Mouse (Mus musculus) embryonic facial prominence, embryonic 10.5 days (tissue): ENCODE measurements around the gene Nup210l. TPM values are rescaled to one million over a fixed set of nuclear protein-coding genes. Genes with fewer than 3 reads are reported as not detected.
A peak's percentile ranks its signal among the peaks of the same experiment; 100 is the strongest.

Experiments used
- DNase-seq: peaks from one replicate; pipeline ENCODE4 v3.0.0-alpha.2; 2017; ENCODE audit warnings: low spot score
- H3K27ac ChIP-seq: fragments of 300-500 bp; sonication (generic); replicated peaks from 2 replicates; pipeline ENCODE4 v1.5.1; 2016; ENCODE audit warnings: mild to moderate bottlenecking
- H3K27me3 ChIP-seq: fragments of 300-500 bp; sonication (generic); replicated peaks from 2 replicates; pipeline ENCODE4 v1.6.1; 2016; ENCODE audit warnings: low read depth, mild to moderate bottlenecking; ENCODE audit not compliant: poor library complexity, severe bottlenecking
- H3K36me3 ChIP-seq: fragments of 300-500 bp; sonication (generic); replicated peaks from 2 replicates; pipeline ENCODE4 v1.6.1; 2016; ENCODE audit warnings: mild to moderate bottlenecking, moderate library complexity
- H3K4me1 ChIP-seq: fragments of 300-500 bp; sonication (generic); 2 replicates; pipeline ENCODE4 v1.6.1; 2016
- H3K4me3 ChIP-seq: fragments of 300-500 bp; sonication (generic); 2 replicates; pipeline ENCODE4 v1.5.1; 2016; ENCODE audit warnings: mild to moderate bottlenecking, moderate library complexity
- H3K9me3 ChIP-seq: fragments of 300-500 bp; sonication (generic); 2 replicates; pipeline ENCODE4 v1.6.1; 2016; ENCODE audit warnings: mild to moderate bottlenecking
- WGBS: fragments of 180-500 bp; shearing (Covaris S2); methylation state at CpG from one replicate; pipeline ENCODE4 v1.1.7; 2016; 5-methylcytosine and 5-hydroxymethylcytosine counted together
- polyA plus RNA-seq: library from polyadenylated mRNA; unstranded; fragments of >200 nt; fragmentation: Nextera tagmentation; extraction: Ambion mirVana; gene quantifications from 2 replicates; pipeline ENCODE4 v1.2.1, GENCODE M21; 2016

The Nup210l gene
- polyA plus RNA-seq: 0.55 and 0.59 TPM in 2 replicates

GRCm38 (mm10) chr3:90103938-90104337 is at the start of gene Nup210l:
Gene Nup210l (plus strand): TSS chr3:90104132.
- no peaks in the 10 kb centered on the region for H3K4me1 ChIP-seq
- H3K27ac ChIP-seq: no peak within 1 kb of the TSS
- 82% methylated on average over 13 of the region's 13 CpGs for WGBS
- peaks cover 45% of the 10 kb centered on the region for H3K36me3 ChIP-seq
- H3K27me3 ChIP-seq: no peaks in the 10 kb centered on the region
- H3K4me3 ChIP-seq: no peak within 1 kb of the TSS
- H3K9me3 ChIP-seq: no peaks in the 10 kb centered on the region
- DNase-seq: no peak

GRCm38 (mm10) chr3:90061549-90061948 is 42.4 kb upstream of the Nup210l start:
- H3K27me3 ChIP-seq: no peaks in the 10 kb centered on the region
- DNase-seq: no peak
- WGBS: 92% methylated on average over 6 of the region's 6 CpGs
- H3K4me3 ChIP-seq: no peak overlapping the region
- peaks cover 96% of the 10 kb centered on the region for H3K36me3 ChIP-seq
- no peak overlapping the region for H3K27ac ChIP-seq
- no peaks in the 10 kb centered on the region for H3K4me1 ChIP-seq
- no peaks in the 10 kb centered on the region for H3K9me3 ChIP-seq

- Histone ChIP-seq H3K36me3 (peaks cover 90% of the 10 kb centered on the region), H3K4me1 (no peaks in the 10 kb centered on the region), H3K9me3 (no peaks in the 10 kb centered on the region), H3K4me3 (no peak overlapping the region), H3K27me3 (no peaks in the 10 kb centered on the region), H3K27ac (no peak overlapping the region)
- DNase-seq: no peak
- 75% methylated on average over 2 of the region's 2 CpGs for WGBS
These were observed 41.4 kb upstream of the Nup210l start for GRCm38 (mm10) chr3:90062539-90062938.

- no peak overlapping the region for H3K27ac ChIP-seq
- no peaks in the 10 kb centered on the region for H3K9me3 ChIP-seq
- no peak for DNase-seq
- H3K4me3 ChIP-seq: no peak overlapping the region
- H3K27me3 ChIP-seq: no peaks in the 10 kb centered on the region
- H3K4me1 ChIP-seq: no peaks in the 10 kb centered on the region
- 81% methylated on average over 3 of the region's 3 CpGs for WGBS
- peaks cover 78% of the 10 kb centered on the region for H3K36me3 ChIP-seq
These were observed 39.5 kb upstream of the Nup210l start for GRCm38 (mm10) chr3:90064383-90064782.

- no peak overlapping the region for H3K27ac ChIP-seq
These were observed 38.4 kb upstream of the Nup210l start for GRCm38 (mm10) chr3:90065553-90065952.

GRCm38 (mm10) chr3:90067851-90068250 is 36.1 kb upstream of the Nup210l start:
- H3K36me3 ChIP-seq: peaks cover 44% of the 10 kb centered on the region
- no peak overlapping the region for H3K4me3 ChIP-seq
- H3K4me1 ChIP-seq: no peaks in the 10 kb centered on the region
- 85% methylated on average over 4 of the region's 4 CpGs for WGBS
- DNase-seq: no peak
- no peak overlapping the region for H3K27ac ChIP-seq
- H3K27me3 ChIP-seq: no peaks in the 10 kb centered on the region
- no peaks in the 10 kb centered on the region for H3K9me3 ChIP-seq

More at GRCm38 (mm10) chr3:90065553-90065952, 38.4 kb upstream of the Nup210l start:
- H3K27me3 ChIP-seq: no peaks in the 10 kb centered on the region
- WGBS: 65% methylated on average over 3 of the region's 3 CpGs
- no peaks in the 10 kb centered on the region for H3K9me3 ChIP-seq
- DNase-seq: peak; percentile 53
- H3K4me3 ChIP-seq: no peak overlapping the region
- H3K36me3 ChIP-seq: peaks cover 67% of the 10 kb centered on the region
- H3K4me1 ChIP-seq: no peaks in the 10 kb centered on the region

GRCm38 (mm10) chr3:90069688-90070087 is 34.2 kb upstream of the Nup210l start:
- H3K9me3 ChIP-seq: no peaks in the 10 kb centered on the region
- H3K4me3 ChIP-seq: no peak overlapping the region
- no peak overlapping the region for H3K27ac ChIP-seq
- DNase-seq: no peak
- WGBS: 80% methylated on average over 7 of the region's 7 CpGs
- H3K36me3 ChIP-seq: peaks cover 26% of the 10 kb centered on the region
- no peaks in the 10 kb centered on the region for H3K4me1 ChIP-seq
- no peaks in the 10 kb centered on the region for H3K27me3 ChIP-seq

GRCm38 (mm10) chr3:90072294-90072693 is 31.6 kb upstream of the Nup210l start, which contains the start of gene Tpm3:
Gene Tpm3 (plus strand): TSS chr3:90072649.
- DNase-seq: no peak
- Histone ChIP-seq H3K9me3 (no peaks in the 10 kb centered on the region), H3K36me3 (peaks cover 4% of the 10 kb centered on the region; the same call in 1 of the 2 replicates), H3K27me3 (no peaks in the 10 kb centered on the region), H3K4me1 (peaks cover 7% of the 10 kb centered on the region), H3K27ac (no peak within 1 kb of the TSS), H3K4me3 (no peak within 1 kb of the TSS)
- 74% methylated on average over 4 of the region's 4 CpGs for WGBS

GRCm38 (mm10) chr3:90076921-90077716 is 26.8 kb upstream of the Nup210l start:
- Histone ChIP-seq H3K27ac (peak overlapping the region; percentile 66), H3K4me3 (peak overlapping the region; percentile 41), H3K27me3 (no peaks in the 10 kb centered on the region), H3K36me3 (peaks cover 10% of the 10 kb centered on the region), H3K9me3 (no peaks in the 10 kb centered on the region), H3K4me1 (peaks cover 40% of the 10 kb centered on the region)
- 7% methylated on average over 5 of the region's 5 CpGs for WGBS
- DNase-seq: peak; percentile 83

GRCm38 (mm10) chr3:90078224-90078623 is 25.7 kb upstream of the Nup210l start:
- Histone ChIP-seq H3K27ac (no peak overlapping the region), H3K4me1 (peaks cover 50% of the 10 kb centered on the region), H3K36me3 (peaks cover 22% of the 10 kb centered on the region), H3K4me3 (peak overlapping the region; percentile 91; the same call in 1 of the 2 replicates), H3K27me3 (no peaks in the 10 kb centered on the region), H3K9me3 (no peaks in the 10 kb centered on the region)
- WGBS: 58% methylated on average over 5 of the region's 5 CpGs
- DNase-seq: no peak

- WGBS: under 1% methylated on average over 33 of the region's 33 CpGs
- Histone ChIP-seq H3K4me3 (peak overlapping the region; percentile 91), H3K27me3 (no peaks in the 10 kb centered on the region), H3K36me3 (peaks cover 31% of the 10 kb centered on the region), H3K27ac (peak overlapping the region; percentile 91), H3K4me1 (peaks cover 60% of the 10 kb centered on the region), H3K9me3 (no peaks in the 10 kb centered on the region)
- peak; percentile 98 for DNase-seq
These were observed 24.7 kb upstream of the Nup210l start for GRCm38 (mm10) chr3:90079133-90079762.

- H3K4me3 ChIP-seq: peak overlapping the region; percentile 91
- peaks cover 66% of the 10 kb centered on the region for H3K4me1 ChIP-seq
- no peaks in the 10 kb centered on the region for H3K27me3 ChIP-seq
- peaks cover 37% of the 10 kb centered on the region for H3K36me3 ChIP-seq
- WGBS: under 1% methylated on average over 53 of the region's 53 CpGs
- no peaks in the 10 kb centered on the region for H3K9me3 ChIP-seq
- peak; percentile 86 for DNase-seq
- peak overlapping the region; percentile 91 for H3K27ac ChIP-seq
These were observed 24.0 kb upstream of the Nup210l start for GRCm38 (mm10) chr3:90079763-90080497.
